Mouse (Mus musculus): Measurements from ENCODE around the gene Nmnat2.

Gene Nmnat2

GRCm38 (mm10) chr1:153092237-153092975 lies 137.6 kb downstream of the Nmnat2 start:
- DNase-seq (ENCODE audit: low spot score in 2 of 2): peak; percentile 75 to 76

- DNase-seq (ENCODE audit: low spot score in 2 of 2): no peak
Measured at GRCm38 (mm10) chr1:153093172-153093571, 138.4 kb downstream of the Nmnat2 start.

- DNase-seq (ENCODE audit: low spot score in 2 of 2): no peak
Measured at GRCm38 (mm10) chr1:153093581-153093980, 138.8 kb downstream of the Nmnat2 start.

- no peak for DNase-seq (ENCODE audit: low spot score in 2 of 2)
Measured at GRCm38 (mm10) chr1:153094226-153095076, 139.7 kb downstream of the Nmnat2 start.

GRCm38 (mm10) chr1:153095328-153095727 lies 140.5 kb downstream of the Nmnat2 start:
- DNase-seq (ENCODE audit: low spot score in 2 of 2): no peak

- no peak for DNase-seq (ENCODE audit: low spot score in 2 of 2)
Measured at GRCm38 (mm10) chr1:153095826-153096727, 141.3 kb downstream of the Nmnat2 start.

GRCm38 (mm10) chr1:153097017-153097675 lies 142.4 kb downstream of the Nmnat2 start:
- DNase-seq (ENCODE audit: low spot score in 2 of 2): no peak

- DNase-seq (ENCODE audit: low spot score in 2 of 2): no peak
Measured at GRCm38 (mm10) chr1:153098586-153098985, 143.8 kb downstream of the Nmnat2 start.

GRCm38 (mm10) chr1:153100912-153101311 lies 146.1 kb downstream of the Nmnat2 start:
- DNase-seq (ENCODE audit: low spot score in 2 of 2): no peak

- peak; percentile 56 to 71 for DNase-seq (ENCODE audit: low spot score in 2 of 2)
Measured at GRCm38 (mm10) chr1:153101327-153101880, 146.6 kb downstream of the Nmnat2 start.

GRCm38 (mm10) chr1:153102296-153103185 lies 147.7 kb downstream of the Nmnat2 start:
- DNase-seq (ENCODE audit: low spot score in 2 of 2): no peak

- no peak for DNase-seq (ENCODE audit: low spot score in 2 of 2)
Measured at GRCm38 (mm10) chr1:153103186-153103554, 148.4 kb downstream of the Nmnat2 start.

- DNase-seq (ENCODE audit: low spot score in 2 of 2): no peak
Measured at GRCm38 (mm10) chr1:153104804-153105203, 150.0 kb downstream of the Nmnat2 start.

GRCm38 (mm10) chr1:153107866-153108265 lies 153.1 kb downstream of the Nmnat2 start:
- peak in 1 of 2 experiments; percentile 26 for DNase-seq (ENCODE audit: low spot score in 2 of 2)

GRCm38 (mm10) chr1:153109346-153109745 lies 154.6 kb downstream of the Nmnat2 start:
- no peak for DNase-seq (ENCODE audit: low spot score in 2 of 2)

GRCm38 (mm10) chr1:153109836-153110235 lies 155.0 kb downstream of the Nmnat2 start:
- DNase-seq (ENCODE audit: low spot score in 2 of 2): no peak

GRCm38 (mm10) chr1:153111596-153111995 lies 156.8 kb downstream of the Nmnat2 start:
- DNase-seq (ENCODE audit: low spot score in 2 of 2): no peak

- no peak for DNase-seq (ENCODE audit: low spot score in 2 of 2)
Measured at GRCm38 (mm10) chr1:153115315-153115714, 160.5 kb downstream of the Nmnat2 start.

- DNase-seq (ENCODE audit: low spot score in 2 of 2): no peak
Measured at GRCm38 (mm10) chr1:153120544-153120943, 165.8 kb downstream of the Nmnat2 start.

- DNase-seq (ENCODE audit: low spot score in 2 of 2): no peak
Measured at GRCm38 (mm10) chr1:153121320-153121719, 166.5 kb downstream of the Nmnat2 start.
